Mouse (Mus musculus) heart, embryonic 10.5 days (tissue): ENCODE data around the gene Olfr736. TPM values are rescaled to one million over a fixed set of nuclear protein-coding genes. Genes with fewer than 3 reads are reported as not detected.

Experiments
- DNase-seq: peaks from one replicate; pipeline ENCODE4 v3.0.0-alpha.2; 2017; ENCODE audit warnings: low spot score
- H3K27ac ChIP-seq: fragments of 300-500 bp; sonication (generic); 2 replicates; pipeline ENCODE4 v1.5.1; 2016; ENCODE audit warnings: mild to moderate bottlenecking
- H3K27me3 ChIP-seq: fragments of 300-500 bp; sonication (generic); 2 replicates; pipeline ENCODE4 v1.6.1; 2016; ENCODE audit warnings: mild to moderate bottlenecking; ENCODE audit not compliant: poor library complexity, insufficient read depth, severe bottlenecking
- H3K36me3 ChIP-seq: fragments of 300-500 bp; sonication (generic); 2 replicates; pipeline ENCODE4 v1.6.1; 2016; ENCODE audit warnings: mild to moderate bottlenecking, moderate library complexity
- H3K4me1 ChIP-seq: fragments of 300-500 bp; sonication (generic); 2 replicates; pipeline ENCODE4 v1.6.1; 2016; ENCODE audit warnings: mild to moderate bottlenecking
- H3K4me3 ChIP-seq: fragments of 300-500 bp; sonication (generic); 2 replicates; pipeline ENCODE4 v1.5.1; 2016; ENCODE audit warnings: mild to moderate bottlenecking, moderate library complexity
- H3K9me3 ChIP-seq: fragments of 300-500 bp; sonication (generic); 2 replicates; pipeline ENCODE4 v1.6.1; 2016; ENCODE audit warnings: mild to moderate bottlenecking, moderate library complexity
- WGBS: fragments of 180-500 bp; shearing (Covaris S2); methylation state at CpG from one replicate; pipeline ENCODE4 v1.1.7; 2016; 5-methylcytosine and 5-hydroxymethylcytosine counted together
- polyA plus RNA-seq: library from polyadenylated mRNA; unstranded; fragments of >200 nt; fragmentation: Nextera tagmentation; extraction: Ambion mirVana; gene quantifications from 2 replicates; pipeline ENCODE4 v1.2.1, GENCODE M21; 2016

The Olfr736 gene
- not detected in 2 replicates for polyA plus RNA-seq

- DNase-seq, result no peak
- H3K4me3 ChIP-seq, result no peak within 1 kb of the TSS
- H3K9me3 ChIP-seq, result no peaks in the 10 kb centered on the region
- no peaks in the 10 kb centered on the region for H3K36me3 ChIP-seq
- H3K4me1 ChIP-seq, result no peaks in the 10 kb centered on the region
- H3K27me3 ChIP-seq, result no peaks in the 10 kb centered on the region
- 80% methylated on average over 2 of the region's 2 CpGs for WGBS
- H3K27ac ChIP-seq, result no peak within 1 kb of the TSS
Measured at GRCm38 (mm10) chr14:50380863-50381262, at the start of gene Olfr736. Gene Olfr736, plus strand, starts transcription at chr14:50381163.

- Histone ChIP-seq H3K36me3 (no peaks in the 10 kb centered on the region), H3K27me3 (no peaks in the 10 kb centered on the region), H3K9me3 (no peaks in the 10 kb centered on the region), H3K4me1 (no peaks in the 10 kb centered on the region), H3K27ac (no peak within 1 kb of the TSS), H3K4me3 (no peak within 1 kb of the TSS)
- WGBS, result 84% methylated on average over 2 of the region's 2 CpGs
- no peak for DNase-seq
Measured at GRCm38 (mm10) chr14:50348796-50349195, 32.2 kb upstream of the Olfr736 start, which contains the start of gene Olfr735. Gene Olfr735, minus strand, starts transcription at chr14:50348872.

- DNase-seq, result no peak
- Histone ChIP-seq H3K4me1 (no peaks in the 10 kb centered on the region), H3K36me3 (no peaks in the 10 kb centered on the region), H3K27ac (no peak overlapping the region), H3K9me3 (no peaks in the 10 kb centered on the region), H3K4me3 (no peak overlapping the region), H3K27me3 (no peaks in the 10 kb centered on the region)
- WGBS, result 42% methylated on average over 3 of the region's 3 CpGs
Measured at GRCm38 (mm10) chr14:50352438-50352837, 28.5 kb upstream of the Olfr736 start.

- Histone ChIP-seq H3K4me3 (no peak overlapping the region), H3K36me3 (no peaks in the 10 kb centered on the region), H3K4me1 (no peaks in the 10 kb centered on the region), H3K27me3 (no peaks in the 10 kb centered on the region), H3K27ac (no peak overlapping the region), H3K9me3 (no peaks in the 10 kb centered on the region)
- DNase-seq, result no peak
- WGBS, result 78% methylated on average over 2 of the region's 2 CpGs
Measured at GRCm38 (mm10) chr14:50356725-50357124, 24.2 kb upstream of the Olfr736 start.

- WGBS, result 82% methylated on average over 2 of the region's 2 CpGs
- H3K27me3 ChIP-seq, result no peaks in the 10 kb centered on the region
- H3K4me3 ChIP-seq, result no peak within 1 kb of the TSS
- no peaks in the 10 kb centered on the region for H3K36me3 ChIP-seq
- no peaks in the 10 kb centered on the region for H3K9me3 ChIP-seq
- no peaks in the 10 kb centered on the region for H3K4me1 ChIP-seq
- no peak within 1 kb of the TSS for H3K27ac ChIP-seq
- no peak for DNase-seq
Measured at GRCm38 (mm10) chr14:50357593-50357992, 23.4 kb upstream of the Olfr736 start, which contains the start of gene Tlr11. Gene Tlr11, plus strand, starts transcription at chr14:50357914.

GRCm38 (mm10) chr14:50360480-50360879 lies 20.5 kb upstream of the Olfr736 start:
- no peaks in the 10 kb centered on the region for H3K4me1 ChIP-seq
- no peaks in the 10 kb centered on the region for H3K27me3 ChIP-seq
- no peak overlapping the region for H3K4me3 ChIP-seq
- DNase-seq, result no peak
- 81% methylated on average over 3 of the region's 3 CpGs for WGBS
- H3K9me3 ChIP-seq, result no peaks in the 10 kb centered on the region
- H3K27ac ChIP-seq, result no peak overlapping the region
- no peaks in the 10 kb centered on the region for H3K36me3 ChIP-seq

GRCm38 (mm10) chr14:50363561-50363960 lies 17.4 kb upstream of the Olfr736 start:
- Histone ChIP-seq H3K4me1 (no peaks in the 10 kb centered on the region), H3K9me3 (no peaks in the 10 kb centered on the region), H3K36me3 (no peaks in the 10 kb centered on the region), H3K27me3 (no peaks in the 10 kb centered on the region), H3K27ac (no peak overlapping the region), H3K4me3 (no peak overlapping the region)
- no peak for DNase-seq
- WGBS, result 85% methylated on average over 2 of the region's 2 CpGs

- 81% methylated on average over 1 of the region's 1 CpGs for WGBS
- Histone ChIP-seq H3K27me3 (no peaks in the 10 kb centered on the region), H3K9me3 (no peaks in the 10 kb centered on the region), H3K4me3 (no peak within 1 kb of the TSS), H3K4me1 (no peaks in the 10 kb centered on the region), H3K27ac (no peak within 1 kb of the TSS), H3K36me3 (no peaks in the 10 kb centered on the region)
- no peak for DNase-seq
Measured at GRCm38 (mm10) chr14:50407268-50407667, 26.3 kb downstream of the Olfr736 start, which contains the start of gene Olfr738. Gene Olfr738, plus strand, starts transcription at chr14:50407568.

- no peaks in the 10 kb centered on the region for H3K27me3 ChIP-seq
- H3K9me3 ChIP-seq, result no peaks in the 10 kb centered on the region
- no peak for DNase-seq
- H3K4me3 ChIP-seq, result no peak within 1 kb of the TSS
- no peaks in the 10 kb centered on the region for H3K4me1 ChIP-seq
- H3K27ac ChIP-seq, result no peak within 1 kb of the TSS
- WGBS, result 77% methylated on average over 2 of the region's 2 CpGs
- no peaks in the 10 kb centered on the region for H3K36me3 ChIP-seq
Measured at GRCm38 (mm10) chr14:50418326-50418725, 37.4 kb downstream of the Olfr736 start, which contains the start of gene Olfr739. Gene Olfr739, plus strand, starts transcription at chr14:50418626.

Other genes starting within 250 kb of the Olfr736 start
- not detected in 2 replicates for gene Olfr728, start 238.5 kb upstream of the Olfr736 start, polyA plus RNA-seq
- not detected in 2 replicates for gene Olfr729, start 228.3 kb upstream of the Olfr736 start, polyA plus RNA-seq
- gene Olfr730, start 193.0 kb upstream of the Olfr736 start, polyA plus RNA-seq, result not detected in 2 replicates
- not detected in 2 replicates for gene Olfr731, start 139.3 kb upstream of the Olfr736 start, polyA plus RNA-seq
- not detected in 2 replicates for gene Olfr732, start 97.0 kb upstream of the Olfr736 start, polyA plus RNA-seq
- not detected in 2 replicates for gene Olfr733, start 79.6 kb upstream of the Olfr736 start, polyA plus RNA-seq
- not detected in 2 replicates for gene Olfr734, start 54.4 kb upstream of the Olfr736 start, polyA plus RNA-seq
- gene Olfr735, start 32.3 kb upstream of the Olfr736 start, polyA plus RNA-seq, result not detected in 2 replicates
- not detected in 2 replicates for gene Tlr11, start 23.2 kb upstream of the Olfr736 start, polyA plus RNA-seq
- gene Olfr738, start 26.4 kb downstream of the Olfr736 start, polyA plus RNA-seq, result not detected in 2 replicates
- not detected in 2 replicates for gene Olfr739, start 37.5 kb downstream of the Olfr736 start, polyA plus RNA-seq
- not detected in 2 replicates for gene Olfr740, start 64.4 kb downstream of the Olfr736 start, polyA plus RNA-seq
- not detected in 2 replicates for gene Olfr741, start 91.6 kb downstream of the Olfr736 start, polyA plus RNA-seq
- gene Olfr742, start 122.4 kb downstream of the Olfr736 start, polyA plus RNA-seq, result not detected in 2 replicates
- not detected in 2 replicates for gene Olfr743, start 140.7 kb downstream of the Olfr736 start, polyA plus RNA-seq
- gene Olfr744, start 233.7 kb downstream of the Olfr736 start, polyA plus RNA-seq, result not detected in 2 replicates